12 mouse cellular contexts compared by ENCODE assay signal in the genomic region with DNA sequence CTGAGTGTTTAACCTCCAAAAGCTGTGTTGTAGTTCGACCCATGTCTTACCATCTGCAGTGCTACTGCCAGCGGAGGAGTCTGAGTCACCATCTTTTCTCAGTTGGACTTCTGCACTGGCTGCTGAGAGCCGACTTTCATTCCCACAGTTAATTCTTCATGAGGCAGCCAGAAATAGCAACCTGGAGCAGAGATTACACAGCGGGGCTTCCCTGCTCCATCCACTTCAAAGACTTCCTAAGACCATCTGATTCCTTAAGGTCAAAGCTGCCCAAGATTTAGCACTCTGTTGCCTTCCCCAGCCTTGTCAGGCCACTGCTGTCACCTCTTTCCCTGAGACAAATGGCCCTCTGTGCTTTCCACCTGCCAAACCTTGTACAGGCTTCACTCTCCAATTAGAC. TPM values are rescaled to one million over a fixed set of nuclear protein-coding genes. Genes with fewer than 3 reads are reported as not detected.
DNase-seq lines count a peak whose midpoint lies in the region; ATAC-seq lines count a peak whose summit lies in the region.
"Had no signal": no experiment of that assay in that cellular context is flagged by ENCODE, and none has a peak within 500 bp of the region (broad histone marks: within the 10 kb centered on the region; RNA-seq: fewer than 3 reads in every experiment).

No protein-coding gene starts in this region.

- no peaks in the 10 kb centered on the region for H3K36me3 ChIP-seq in forebrain, embryonic 11.5 days (ENCODE audit: control insufficient read depth, insufficient read depth, low read length)
- H3K36me3 ChIP-seq in forebrain, embryonic 16.5 days (ENCODE audit: control insufficient read depth, insufficient read depth), result no peaks in the 10 kb centered on the region
- no peaks in the 10 kb centered on the region for H3K36me3 ChIP-seq in limb, embryonic 11.5 days (ENCODE audit: control insufficient read depth, insufficient read depth, low read length)
- peaks cover 11% of the 10 kb centered on the region for H3K36me3 ChIP-seq in limb, embryonic 10.5 days

- H3K4me3 ChIP-seq in forebrain, embryonic 11.5 days (ENCODE audit: low read depth, low read length), result no peak overlapping the region
- no peak overlapping the region for H3K4me3 ChIP-seq in forebrain, embryonic 16.5 days (replicated peaks; ENCODE audit: low read length)
- H3K4me3 ChIP-seq in limb, embryonic 11.5 days (ENCODE audit: low read depth, low read length), result no peak overlapping the region
- no peak overlapping the region for H3K4me3 ChIP-seq in limb, embryonic 10.5 days
- H3K4me3 ChIP-seq: kidney, embryonic 15.5 days; limb, embryonic 12.5 days had no signal

- H3K9me3 ChIP-seq in forebrain, embryonic 11.5 days (ENCODE audit: control insufficient read depth, low read length), result no peaks in the 10 kb centered on the region
- H3K9me3 ChIP-seq in forebrain, embryonic 16.5 days (ENCODE audit: control insufficient read depth, low read length), result no peaks in the 10 kb centered on the region
- H3K9me3 ChIP-seq in limb, embryonic 11.5 days (ENCODE audit: control insufficient read depth, low read length), result no peaks in the 10 kb centered on the region
- H3K9me3 ChIP-seq in limb, embryonic 10.5 days (replicated peaks), result no peaks in the 10 kb centered on the region
- H3K9me3 ChIP-seq: kidney, embryonic 15.5 days; limb, embryonic 12.5 days had no signal

- peak; percentile 28; the same call in 1 of the 2 replicates for ATAC-seq in forebrain, embryonic 11.5 days (replicated peaks; ENCODE audit: low FRiP score)
- no peak for ATAC-seq in forebrain, embryonic 16.5 days
- no peak for ATAC-seq in limb, embryonic 11.5 days (ENCODE audit: insufficient number of reproducible peaks, low FRiP score, low TSS enrichment, low read depth)
- ATAC-seq in erythroid progenitor cell, adult 5-6 weeks (replicated peaks; ENCODE audit: low FRiP score, poor library complexity, severe bottlenecking), result no peak

- H3K27me3 ChIP-seq in forebrain, embryonic 11.5 days (ENCODE audit: control insufficient read depth, insufficient read depth, low read length), result no peaks in the 10 kb centered on the region
- no peaks in the 10 kb centered on the region for H3K27me3 ChIP-seq in forebrain, embryonic 16.5 days (replicated peaks; ENCODE audit: control insufficient read depth, insufficient read depth, low read length)
- H3K27me3 ChIP-seq in limb, embryonic 11.5 days (ENCODE audit: control insufficient read depth, insufficient read depth, low read length), result no peaks in the 10 kb centered on the region
- no peaks in the 10 kb centered on the region for H3K27me3 ChIP-seq in limb, embryonic 10.5 days (ENCODE audit: low read depth, poor library complexity, severe bottlenecking)
- H3K27me3 ChIP-seq: kidney, embryonic 15.5 days; limb, embryonic 12.5 days had no signal

- WGBS in forebrain, embryonic 11.5 days, result 54% methylated on average over 4 of the region's 4 CpGs
- WGBS in forebrain, embryonic 16.5 days, result 62% methylated on average over 4 of the region's 4 CpGs
- 40% methylated on average over 4 of the region's 4 CpGs for WGBS in limb, embryonic 11.5 days
- WGBS in limb, embryonic 10.5 days, result 49% methylated on average over 4 of the region's 4 CpGs

- H3K9ac ChIP-seq in forebrain, embryonic 11.5 days (ENCODE audit: low read length), result no peak overlapping the region
- H3K9ac ChIP-seq in forebrain, embryonic 16.5 days (replicated peaks; ENCODE audit: low read depth, low read length), result no peak overlapping the region
- H3K9ac ChIP-seq in limb, embryonic 11.5 days (ENCODE audit: low read length), result no peak overlapping the region
- H3K9ac ChIP-seq: kidney, embryonic 15.5 days; limb, embryonic 12.5 days had no signal

- H3K27ac ChIP-seq in forebrain, embryonic 11.5 days (ENCODE audit: low read depth, low read length), result no peak overlapping the region
- H3K27ac ChIP-seq in forebrain, embryonic 16.5 days (ENCODE audit: low read length), result no peak overlapping the region
- no peak overlapping the region for H3K27ac ChIP-seq in limb, embryonic 11.5 days (replicated peaks; ENCODE audit: low read depth, low read length)
- H3K27ac ChIP-seq in limb, embryonic 10.5 days, result no peak overlapping the region
- H3K27ac ChIP-seq: kidney, embryonic 15.5 days; limb, embryonic 12.5 days had no signal

- DNase-seq in forebrain, embryonic 11.5 days (ENCODE audit: low spot score), result no peak
- DNase-seq in limb, embryonic 11.5 days (ENCODE audit: low spot score), result peak; percentile 23
- no peak for DNase-seq in limb, embryonic 10.5 days (ENCODE audit: low spot score)
- peak; percentile 35 to 64 for DNase-seq in frontal cortex, postnatal 36 days (ENCODE audit: low spot score in 2 of 2)
- peak; percentile 58 for DNase-seq in retina, postnatal 1 day
- DNase-seq in gastrocnemius, postnatal 4 days (ENCODE audit: low spot score in 2 of 2), result no peak
- DNase-seq: gastrocnemius, postnatal 14 days; thymus, postnatal 14 days had no signal

- no peaks in the 10 kb centered on the region for H3K4me1 ChIP-seq in forebrain, embryonic 11.5 days (replicated peaks; ENCODE audit: control insufficient read depth, insufficient read depth, low read length)
- H3K4me1 ChIP-seq in forebrain, embryonic 16.5 days (replicated peaks; ENCODE audit: control insufficient read depth, insufficient read depth, low read length), result no peaks in the 10 kb centered on the region; the same call in 1 of the 2 replicates
- no peaks in the 10 kb centered on the region for H3K4me1 ChIP-seq in limb, embryonic 11.5 days (ENCODE audit: control insufficient read depth, insufficient read depth, low read length)
- H3K4me1 ChIP-seq in limb, embryonic 10.5 days, result peaks cover 16% of the 10 kb centered on the region

- H3K4me2 ChIP-seq in forebrain, embryonic 11.5 days (ENCODE audit: low read depth, low read length, severe bottlenecking), result no peak overlapping the region
- H3K4me2 ChIP-seq in forebrain, embryonic 16.5 days (ENCODE audit: low read length), result no peak overlapping the region
- H3K4me2 ChIP-seq in limb, embryonic 11.5 days (ENCODE audit: low read depth, severe bottlenecking), result no peak overlapping the region
- H3K4me2 ChIP-seq: kidney, embryonic 15.5 days; limb, embryonic 12.5 days had no signal

RNA-seq across cellular contexts. Expression of a gene that starts 6.4 kb away (rescaled TPM):
- 29.4 TPM in 2 replicates for polyA plus RNA-seq in forebrain, embryonic 11.5 days (2014; fragmentation: Nextera tagmentation; extraction: Ambion mirVana)
- 19.3 and 22.5 TPM in 2 replicates for polyA plus RNA-seq in forebrain, embryonic 16.5 days (2015; fragmentation: Nextera tagmentation; extraction: Ambion mirVana)
- 24.1 and 28.4 TPM in 2 replicates for polyA plus RNA-seq in limb, embryonic 11.5 days (2014; fragmentation: Nextera tagmentation; extraction: Ambion mirVana)
- polyA plus RNA-seq in limb, embryonic 10.5 days (2016; fragmentation: Nextera tagmentation; extraction: Ambion mirVana), result 15.6 and 17.3 TPM in 2 replicates
- 3.2 TPM in 1 of 2 replicates, not detected in the other for total RNA-seq in erythroid progenitor cell, adult 5-6 weeks (2015; ENCODE audit: low replicate concordance)
- not detected in 2 replicates for total RNA-seq in erythroid progenitor cell, adult 5-6 weeks (2017; ENCODE audit: low replicate concordance)
- 10 to 100 TPM in 1 of 2 experiments, 1 to 10 TPM in 1; 9.8 to 12.5 TPM for total RNA-seq in gastrocnemius, postnatal 4 days (2021)

Comparison
In these comparisons a context has a peak if more than half of its experiments do, and no peak if none do; other contexts are left out.
1. DNase-seq: peak in limb, embryonic 11.5 days (single experiment), frontal cortex, postnatal 36 days (2 of 2) and retina, postnatal 1 day (single experiment); none in forebrain, embryonic 11.5 days (single experiment), limb, embryonic 10.5 days (single experiment) and gastrocnemius, postnatal 4 days (0 of 2).